Mouse (Mus musculus): ENCODE measurements at regions not wholly inside any gene's neighbourhood (a gene's known extent, or its start where the extent isn't known, plus 50 kb on each side); places are given as distances from the start of the nearest gene placed in this dataset.
A peak's percentile ranks its signal among the peaks of the same experiment; 100 is the strongest.

GRCm38 (mm10) chr6:47354515-47354914, 98.7 kb upstream of the Cul1 start:
- no peak for DNase-seq (ENCODE audit: low read depth, low spot score)

DNA sequence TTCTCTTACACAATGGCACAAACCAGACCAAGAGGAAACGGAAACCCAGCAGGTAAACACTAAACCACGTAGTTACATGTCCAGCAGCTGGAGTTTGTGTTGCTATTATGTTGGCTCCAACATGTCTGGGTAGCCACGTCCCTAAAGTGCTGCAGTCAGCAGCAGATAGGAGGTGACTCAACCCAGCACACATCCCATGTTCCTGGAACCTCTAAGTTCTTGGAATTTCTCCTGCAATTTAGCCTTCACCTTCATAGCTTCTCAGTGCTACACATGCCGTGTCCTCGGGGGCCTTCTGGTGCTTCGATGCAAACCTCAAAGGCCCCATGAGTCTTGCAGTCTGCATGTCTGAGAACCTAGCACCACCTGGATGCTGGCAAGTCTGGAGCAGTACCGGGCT, 97.7 kb upstream of the Cul1 start:
- no peak for DNase-seq (ENCODE audit: low read depth, low spot score)

- no peak for DNase-seq (ENCODE audit: low read depth, low spot score)
These were observed 96.7 kb upstream of the Cul1 start for GRCm38 (mm10) chr6:47356500-47356899.

GRCm38 (mm10) chr6:47358686-47359085, 94.5 kb upstream of the Cul1 start:
- no peak for DNase-seq (ENCODE audit: low read depth, low spot score)

- no peak for DNase-seq (ENCODE audit: low read depth, low spot score)
These were observed 89.2 kb upstream of the Cul1 start for GRCm38 (mm10) chr6:47364002-47364401.

GRCm38 (mm10) chr6:47364556-47364955, 88.6 kb upstream of the Cul1 start:
- no peak for DNase-seq (ENCODE audit: low read depth, low spot score)

DNA sequence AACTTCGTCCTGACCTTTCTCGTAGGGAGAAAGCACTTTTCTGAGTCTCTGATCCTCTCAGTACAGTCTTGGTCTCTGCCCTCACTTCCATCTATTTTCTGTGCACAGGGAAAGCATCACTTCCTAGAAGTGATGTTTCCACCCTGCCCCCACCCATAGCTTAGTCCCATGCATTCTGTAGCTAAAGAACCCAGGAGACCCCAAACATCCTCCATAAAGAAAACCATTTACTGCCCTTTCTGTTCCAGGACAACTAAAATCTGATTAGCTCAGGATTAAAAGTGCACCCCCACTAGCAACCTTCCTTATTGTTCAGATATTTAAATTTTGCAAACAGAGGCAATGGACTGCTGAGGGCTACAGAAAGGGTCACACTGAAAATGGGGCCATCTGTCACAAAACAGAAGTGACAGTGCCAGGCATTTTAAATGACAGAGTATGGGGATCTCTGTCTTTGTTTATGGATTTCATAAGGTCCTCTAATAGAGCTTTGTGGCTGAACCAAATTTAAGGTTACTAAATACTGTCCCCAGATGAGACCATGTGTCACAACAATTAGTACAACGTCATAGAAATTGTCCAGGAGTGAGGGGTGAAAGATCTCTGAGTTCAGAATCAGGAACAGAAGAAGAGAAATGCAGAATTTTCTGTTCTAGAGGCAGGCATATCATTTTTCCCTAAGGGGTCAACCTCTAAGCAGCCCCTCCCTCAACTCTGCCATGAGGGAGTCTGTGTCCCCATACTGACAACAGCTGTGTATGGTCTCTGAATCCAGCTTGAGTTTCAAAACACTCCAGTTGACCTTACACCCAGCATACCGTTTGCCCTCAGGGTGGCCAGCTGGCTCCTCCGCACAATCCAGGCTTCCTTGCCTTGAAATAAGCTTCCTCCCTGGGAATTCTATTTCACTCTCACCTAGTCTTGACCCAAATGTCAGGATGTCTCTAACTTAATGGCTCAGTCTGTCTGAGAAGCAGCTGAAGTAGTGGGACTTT, 87.2 kb upstream of the Cul1 start:
- DNase-seq (ENCODE audit: low read depth, low spot score) = no peak

DNA sequence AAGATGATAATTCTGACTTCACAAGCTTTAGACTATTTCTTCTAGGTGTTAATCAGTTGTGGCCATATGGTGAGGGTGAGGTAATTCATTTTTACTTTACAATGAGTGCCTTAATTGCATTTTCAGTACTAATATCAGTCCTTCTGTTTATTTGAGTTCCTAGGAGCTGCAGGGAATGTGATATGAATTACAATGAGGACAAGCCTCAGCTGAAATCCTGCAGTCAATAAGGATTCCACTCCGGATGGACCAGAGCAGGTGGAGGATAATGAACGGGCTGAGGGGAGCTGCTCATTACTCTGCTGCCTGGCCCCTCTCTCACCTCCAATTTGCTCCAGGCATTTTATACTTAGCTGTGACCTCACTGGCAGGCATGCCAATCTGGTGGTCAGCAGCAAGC, 85.7 kb upstream of the Cul1 start:
- no peak for DNase-seq (ENCODE audit: low read depth, low spot score)

GRCm38 (mm10) chr6:47375705-47376104, 77.5 kb upstream of the Cul1 start:
- DNase-seq (ENCODE audit: low read depth, low spot score) = no peak

DNA sequence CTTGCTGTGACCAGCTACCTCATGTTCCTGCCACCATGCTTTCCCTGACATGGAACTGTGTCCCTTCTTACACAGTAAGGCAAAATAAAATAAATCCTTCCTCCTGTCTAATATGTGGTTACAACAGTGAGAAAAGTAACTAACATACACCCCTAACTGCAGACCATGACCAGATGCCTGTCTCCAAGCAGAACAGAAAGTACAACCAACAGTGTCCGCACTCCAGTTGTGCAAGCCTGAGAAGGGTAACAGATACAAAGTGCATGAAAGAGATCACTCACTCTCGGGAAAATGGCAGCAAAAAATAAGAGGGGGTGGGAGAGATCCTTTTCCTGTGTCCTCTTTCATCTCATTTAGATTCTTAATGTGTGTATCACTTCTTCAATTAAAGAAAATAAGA, 71.7 kb upstream of the Cul1 start:
- no peak for DNase-seq (ENCODE audit: low read depth, low spot score)

- DNase-seq (ENCODE audit: low read depth, low spot score) = no peak
These were observed 66.6 kb upstream of the Cul1 start for GRCm38 (mm10) chr6:47386550-47386949.

DNA sequence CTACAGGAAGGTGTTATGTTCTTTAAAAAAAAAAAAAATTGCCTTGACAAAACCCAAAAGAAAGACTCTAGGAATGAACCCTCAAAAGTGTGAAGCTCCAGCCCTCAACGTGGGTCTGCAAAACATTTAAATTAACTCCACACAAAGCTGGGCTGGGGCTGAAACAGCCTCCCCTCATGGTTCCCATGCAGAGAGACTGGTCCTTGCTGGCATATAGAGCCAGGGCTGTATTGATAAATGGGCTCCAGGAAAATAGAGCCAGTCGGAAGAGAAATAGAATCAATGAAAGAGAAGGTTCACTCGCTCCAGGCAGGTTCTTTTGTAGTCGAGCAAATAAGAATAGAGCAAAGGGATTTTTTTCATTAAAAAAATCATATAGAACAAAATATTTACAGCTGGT, 63.3 kb upstream of the Cul1 start:
- DNase-seq (ENCODE audit: low read depth, low spot score) = no peak

GRCm38 (mm10) chr6:47390436-47391002, 62.7 kb upstream of the Cul1 start:
- peak; percentile 74 for DNase-seq (ENCODE audit: low read depth, low spot score)

GRCm38 (mm10) chr6:47391014-47391802, 62.0 kb upstream of the Cul1 start:
- no peak for DNase-seq (ENCODE audit: low read depth, low spot score)

DNA sequence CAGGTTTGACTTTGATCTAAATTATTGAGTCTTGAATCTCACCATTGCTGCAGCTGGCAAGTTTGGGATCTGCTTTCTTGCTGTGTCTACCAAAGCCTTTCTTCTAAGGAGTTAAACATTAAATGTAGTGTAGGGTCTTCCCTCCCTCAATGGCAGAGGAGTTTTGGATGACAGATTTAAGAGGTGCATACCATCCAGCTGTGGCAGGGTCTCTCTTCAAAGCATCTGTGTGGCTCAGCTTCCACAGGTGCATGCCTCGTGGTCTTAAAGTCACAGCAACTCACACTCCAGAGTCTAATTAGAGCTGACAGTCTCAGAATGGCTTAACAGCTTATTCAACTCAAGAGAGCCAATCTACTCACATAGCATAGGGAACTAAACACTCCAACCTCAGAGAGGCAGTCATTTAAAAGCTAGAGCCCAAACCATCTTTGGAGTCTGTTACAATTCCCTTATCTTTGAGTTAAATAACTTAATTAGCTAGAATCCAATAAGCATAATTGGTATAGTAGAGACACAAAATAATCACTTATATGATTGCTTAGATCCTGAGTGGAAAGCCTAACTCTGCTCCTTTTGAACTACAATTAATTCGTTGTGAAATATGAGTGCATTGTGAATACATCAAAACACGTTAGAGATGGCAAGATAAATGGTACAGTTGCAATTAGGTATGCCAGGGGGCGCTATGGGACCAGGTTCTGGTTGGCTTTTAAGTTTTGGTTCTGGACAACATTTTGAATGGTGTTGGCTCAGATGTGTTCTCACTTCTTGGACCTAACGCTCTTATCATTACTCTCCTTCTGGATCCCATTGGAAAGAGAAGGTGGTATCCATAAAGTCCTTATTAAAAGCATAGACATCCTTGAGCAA, 57.5 kb upstream of the Cul1 start:
- DNase-seq (ENCODE audit: low read depth, low spot score) = no peak

Data from telencephalon, adult 2 months (tissue).